Mouse (Mus musculus) lung, postnatal 0 days (tissue): ENCODE measurements around the gene Lpp.

Experiments
- CTCF ChIP-seq: IDR thresholded peaks from 2 replicates; pipeline ENCODE4 v1.5.1; 2016; ENCODE audit warnings: antibody characterized with exemption, mild to moderate bottlenecking
- EP300 ChIP-seq: IDR thresholded peaks from 2 replicates; pipeline ENCODE4 v1.6.1; 2016; ENCODE audit warnings: antibody characterized with exemption, mild to moderate bottlenecking, control low read depth

DNA sequence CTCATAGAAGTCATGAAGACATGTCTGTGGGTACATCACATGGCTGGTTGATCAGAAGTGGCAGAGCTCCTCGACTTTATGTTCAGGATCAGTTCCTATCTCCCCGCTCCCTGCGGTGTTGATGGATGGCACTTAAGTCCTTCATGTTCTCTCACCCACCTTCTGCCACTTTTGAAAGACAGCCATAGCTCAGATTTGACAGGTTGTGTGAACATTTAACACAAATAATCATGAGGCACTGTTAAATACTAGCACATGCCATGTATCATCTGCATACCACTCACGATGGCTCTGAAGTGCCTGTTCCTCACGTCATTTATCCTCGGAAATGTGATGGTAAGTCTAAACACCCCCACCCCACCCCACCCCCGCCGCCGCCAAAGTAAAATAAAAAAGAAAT is 441.2 kb downstream of the Lpp start:
- TF ChIP-seq CTCF (no peak), EP300 (no peak)
